Mouse (Mus musculus) embryonic facial prominence, embryonic 10.5 days (tissue): ENCODE measurements around the gene Meis3. TPM values are rescaled to one million over a fixed set of nuclear protein-coding genes. Genes with fewer than 3 reads are reported as not detected.

Source experiments
- polyA plus RNA-seq: library from polyadenylated mRNA; unstranded; fragments of >200 nt; fragmentation: Nextera tagmentation; extraction: Ambion mirVana; gene quantifications from 2 replicates; pipeline ENCODE4 v1.2.1, GENCODE M21; 2016

The Meis3 gene
- polyA plus RNA-seq, 1 experiment from 2014 or later: 55.5 TPM

Other genes with a start within 250 kb of the Meis3 start
- 180 and 185 TPM in 2 replicates for gene Nop53, start 229.0 kb upstream of the Meis3 start, polyA plus RNA-seq
- gene Ehd2, start 207.5 kb upstream of the Meis3 start, polyA plus RNA-seq: 11.6 and 13.8 TPM in 2 replicates
- gene Bicra, start 127.2 kb upstream of the Meis3 start, polyA plus RNA-seq: 8.9 and 9.2 TPM in 2 replicates
- 0.05 TPM in 1 of 2 replicates, not detected in the other for gene Zfp541, start 113.3 kb upstream of the Meis3 start, polyA plus RNA-seq
- gene Napa, start 76.6 kb upstream of the Meis3 start, polyA plus RNA-seq: 200 and 202 TPM in 2 replicates
- 25.8 and 26.7 TPM in 2 replicates for gene Kptn, start 55.2 kb upstream of the Meis3 start, polyA plus RNA-seq
- 0.16 and 0.20 TPM in 2 replicates for gene Slc8a2, start 45.3 kb upstream of the Meis3 start, polyA plus RNA-seq
- gene Dhx34, start 46.9 kb downstream of the Meis3 start, polyA plus RNA-seq: 19.0 and 20.1 TPM in 2 replicates
- gene C5ar2, start 69.1 kb downstream of the Meis3 start, polyA plus RNA-seq: 0.05 and 0.09 TPM in 2 replicates
- 0.54 and 0.64 TPM in 2 replicates for gene C5ar1, start 84.5 kb downstream of the Meis3 start, polyA plus RNA-seq
- gene Inafm1, start 98.5 kb downstream of the Meis3 start, polyA plus RNA-seq: 5.9 and 9.1 TPM in 2 replicates
- 27.1 and 27.5 TPM in 2 replicates for gene Ccdc9, start 111.7 kb downstream of the Meis3 start, polyA plus RNA-seq
- gene Bbc3, start 133.3 kb downstream of the Meis3 start, polyA plus RNA-seq: 12.9 and 13.4 TPM in 2 replicates
- 479 and 497 TPM in 2 replicates for gene Sae1, start 212.7 kb downstream of the Meis3 start, polyA plus RNA-seq
- gene Zc3h4, start 225.8 kb downstream of the Meis3 start, polyA plus RNA-seq: 20.5 and 22.2 TPM in 2 replicates